Mouse (Mus musculus) embryonic facial prominence, embryonic 10.5 days (tissue): Measurements from ENCODE around the gene Ubap2l. TPM values are rescaled to one million over a fixed set of nuclear protein-coding genes. Genes with fewer than 3 reads are reported as not detected.

Experiments used
- DNase-seq: peaks from one replicate; pipeline ENCODE4 v3.0.0-alpha.2; 2017; ENCODE audit warnings: low spot score
- H3K27ac ChIP-seq: fragments of 300-500 bp; sonication (generic); replicated peaks from 2 replicates; pipeline ENCODE4 v1.5.1; 2016; ENCODE audit warnings: mild to moderate bottlenecking
- H3K27me3 ChIP-seq: fragments of 300-500 bp; sonication (generic); replicated peaks from 2 replicates; pipeline ENCODE4 v1.6.1; 2016; ENCODE audit warnings: low read depth, mild to moderate bottlenecking; ENCODE audit not compliant: poor library complexity, severe bottlenecking
- H3K36me3 ChIP-seq: fragments of 300-500 bp; sonication (generic); replicated peaks from 2 replicates; pipeline ENCODE4 v1.6.1; 2016; ENCODE audit warnings: mild to moderate bottlenecking, moderate library complexity
- H3K4me1 ChIP-seq: fragments of 300-500 bp; sonication (generic); 2 replicates; pipeline ENCODE4 v1.6.1; 2016
- H3K4me3 ChIP-seq: fragments of 300-500 bp; sonication (generic); 2 replicates; pipeline ENCODE4 v1.5.1; 2016; ENCODE audit warnings: mild to moderate bottlenecking, moderate library complexity
- H3K9me3 ChIP-seq: fragments of 300-500 bp; sonication (generic); 2 replicates; pipeline ENCODE4 v1.6.1; 2016; ENCODE audit warnings: mild to moderate bottlenecking
- WGBS: fragments of 180-500 bp; shearing (Covaris S2); methylation state at CpG from one replicate; pipeline ENCODE4 v1.1.7; 2016; 5-methylcytosine and 5-hydroxymethylcytosine counted together
- polyA plus RNA-seq: library from polyadenylated mRNA; unstranded; fragments of >200 nt; fragmentation: Nextera tagmentation; extraction: Ambion mirVana; gene quantifications from 2 replicates; pipeline ENCODE4 v1.2.1, GENCODE M21; 2016

The Ubap2l gene
- polyA plus RNA-seq, 1 experiment from 2014 or later, result 240 TPM

GRCm38 (mm10) chr3:89994807-89995515, 57.5 kb downstream of the Ubap2l start:
- Histone ChIP-seq H3K27ac (no peak overlapping the region), H3K4me1 (peaks cover 23% of the 10 kb centered on the region), H3K9me3 (no peaks in the 10 kb centered on the region), H3K27me3 (no peaks in the 10 kb centered on the region), H3K4me3 (no peak overlapping the region), H3K36me3 (peaks cover 51% of the 10 kb centered on the region)
- DNase-seq, result no peak
- 89% methylated on average over 5 of the region's 5 CpGs for WGBS

DNA sequence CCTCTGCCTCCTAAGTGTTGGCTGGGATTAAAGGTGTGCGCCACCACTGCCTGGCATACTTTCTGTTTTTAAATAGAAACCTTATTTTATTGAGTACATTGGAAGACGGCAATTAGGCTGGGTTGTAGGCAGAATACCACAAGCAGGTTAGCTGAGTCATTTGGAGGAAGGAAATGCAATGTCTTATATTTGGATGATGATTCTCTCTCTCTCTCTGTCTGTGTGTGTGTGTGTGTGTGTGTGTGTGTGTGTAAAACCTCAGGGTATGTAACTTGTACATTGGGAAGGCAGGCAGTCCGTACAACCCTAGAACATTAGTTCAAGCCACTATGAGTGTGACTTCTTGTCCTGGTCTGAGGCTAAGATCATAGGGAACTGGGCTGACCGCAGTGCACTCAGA, 64.6 kb downstream of the Ubap2l start:
- Histone ChIP-seq H3K27ac (no peak overlapping the region), H3K9me3 (no peaks in the 10 kb centered on the region), H3K4me3 (no peak overlapping the region), H3K36me3 (peaks cover 8% of the 10 kb centered on the region), H3K4me1 (no peaks in the 10 kb centered on the region), H3K27me3 (no peaks in the 10 kb centered on the region)
- 90% methylated on average over 4 of the region's 4 CpGs for WGBS
- DNase-seq, result no peak

GRCm38 (mm10) chr3:89987211-89987610, 65.2 kb downstream of the Ubap2l start:
- H3K9me3 ChIP-seq, result no peaks in the 10 kb centered on the region
- DNase-seq, result no peak
- H3K27me3 ChIP-seq, result no peaks in the 10 kb centered on the region
- H3K27ac ChIP-seq, result no peak overlapping the region
- no peaks in the 10 kb centered on the region for H3K4me1 ChIP-seq
- WGBS, result 62% methylated on average over 3 of the region's 3 CpGs
- H3K4me3 ChIP-seq, result no peak overlapping the region
- peaks cover 2% of the 10 kb centered on the region for H3K36me3 ChIP-seq

DNA sequence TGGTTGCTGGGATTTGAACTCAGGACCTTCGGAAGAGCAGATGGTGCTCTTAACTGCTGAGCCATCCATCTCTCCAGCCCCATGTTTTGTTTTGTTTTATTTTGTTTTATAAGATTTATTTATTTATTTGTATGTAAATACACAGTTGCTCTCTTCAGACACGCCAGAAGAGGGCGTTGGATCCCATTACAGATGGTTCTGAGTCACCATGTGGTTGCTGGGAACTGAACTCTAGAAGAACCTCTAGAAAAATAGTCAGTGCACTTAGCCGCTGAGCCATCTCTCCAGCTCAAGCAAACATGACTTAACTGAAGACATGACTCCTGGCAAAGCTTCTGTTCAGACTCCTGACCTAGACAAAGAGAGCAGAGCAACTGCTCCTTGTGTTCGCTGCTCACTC, 70.0 kb downstream of the Ubap2l start:
- Histone ChIP-seq H3K4me1 (no peaks in the 10 kb centered on the region), H3K4me3 (no peak overlapping the region), H3K36me3 (no peaks in the 10 kb centered on the region), H3K27ac (no peak overlapping the region), H3K27me3 (no peaks in the 10 kb centered on the region), H3K9me3 (no peaks in the 10 kb centered on the region)
- 75% methylated on average over 5 of the region's 5 CpGs for WGBS
- no peak for DNase-seq

DNA sequence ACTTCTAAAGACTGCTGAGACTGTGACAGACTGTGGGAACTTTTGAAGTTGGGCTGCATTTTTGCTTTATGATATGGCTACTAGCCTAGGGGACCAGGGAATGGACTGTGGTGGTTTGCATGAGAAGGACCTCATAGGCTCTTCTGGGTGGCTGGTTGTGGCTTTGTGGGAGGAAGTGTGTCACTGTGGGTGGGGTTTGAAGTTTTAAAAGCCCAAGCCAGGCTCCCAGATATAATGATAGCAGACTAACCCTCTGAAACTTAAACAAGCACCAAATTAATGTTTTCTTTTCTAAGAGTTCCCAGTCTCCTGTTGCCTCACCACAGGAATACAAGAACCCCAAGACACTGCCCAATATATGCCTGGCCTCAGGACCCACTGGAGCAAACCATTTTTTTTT, 75.6 kb downstream of the Ubap2l start:
- H3K9me3 ChIP-seq, result no peaks in the 10 kb centered on the region
- no peaks in the 10 kb centered on the region for H3K36me3 ChIP-seq
- H3K4me1 ChIP-seq, result no peaks in the 10 kb centered on the region
- no peak overlapping the region for H3K27ac ChIP-seq
- no peak overlapping the region for H3K4me3 ChIP-seq
- H3K27me3 ChIP-seq, result no peaks in the 10 kb centered on the region
- DNase-seq, result no peak

DNA sequence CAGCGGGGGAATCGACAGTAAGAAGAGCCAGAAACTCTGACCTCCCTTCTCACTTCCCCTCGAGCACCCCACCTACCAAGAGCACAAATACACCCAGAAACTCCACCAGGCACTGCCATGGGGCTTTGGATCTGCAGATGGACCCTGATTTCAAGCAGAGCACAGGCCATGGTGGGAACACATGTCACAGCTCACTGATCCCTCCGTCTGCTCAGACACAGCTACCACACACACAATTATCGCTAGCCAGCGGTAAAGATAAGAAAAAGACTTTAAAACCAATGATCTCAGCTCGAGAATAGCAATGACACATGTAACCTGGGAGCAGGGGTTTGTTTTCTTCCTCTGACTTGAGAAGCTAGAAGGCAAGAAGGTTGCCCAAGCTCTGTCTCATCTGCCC, 83.9 kb downstream of the Ubap2l start:
- Histone ChIP-seq H3K9me3 (no peaks in the 10 kb centered on the region), H3K36me3 (peaks cover 19% of the 10 kb centered on the region), H3K4me3 (no peak overlapping the region), H3K4me1 (peaks cover 20% of the 10 kb centered on the region), H3K27ac (no peak overlapping the region), H3K27me3 (no peaks in the 10 kb centered on the region)
- 80% methylated on average over 7 of the region's 7 CpGs for WGBS
- DNase-seq, result no peak

DNA sequence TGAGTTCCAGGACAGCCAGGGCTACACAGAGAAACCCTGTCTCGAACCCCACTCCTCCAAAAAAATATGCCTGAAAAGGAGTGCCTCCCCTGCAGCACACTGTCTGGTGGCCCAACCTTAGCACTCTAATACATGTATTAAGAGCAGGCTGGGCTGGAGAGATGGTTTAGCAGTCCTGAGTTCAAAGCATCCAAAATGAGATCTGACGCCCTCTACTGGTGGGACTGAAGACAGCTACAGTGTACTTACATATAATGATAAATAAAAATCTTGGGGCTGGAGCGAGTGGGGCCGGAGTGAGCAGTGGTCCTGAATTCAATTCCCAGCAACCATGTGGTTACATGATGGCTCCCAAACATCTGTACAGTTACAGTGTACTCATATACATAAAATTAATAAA, 85.5 kb downstream of the Ubap2l start:
- H3K36me3 ChIP-seq, result peaks cover 19% of the 10 kb centered on the region
- no peaks in the 10 kb centered on the region for H3K9me3 ChIP-seq
- H3K4me1 ChIP-seq, result peaks cover 27% of the 10 kb centered on the region
- H3K27me3 ChIP-seq, result no peaks in the 10 kb centered on the region
- 75% methylated on average over 4 of the region's 4 CpGs for WGBS
- no peak for DNase-seq
- H3K4me3 ChIP-seq, result no peak overlapping the region
- no peak overlapping the region for H3K27ac ChIP-seq

DNA sequence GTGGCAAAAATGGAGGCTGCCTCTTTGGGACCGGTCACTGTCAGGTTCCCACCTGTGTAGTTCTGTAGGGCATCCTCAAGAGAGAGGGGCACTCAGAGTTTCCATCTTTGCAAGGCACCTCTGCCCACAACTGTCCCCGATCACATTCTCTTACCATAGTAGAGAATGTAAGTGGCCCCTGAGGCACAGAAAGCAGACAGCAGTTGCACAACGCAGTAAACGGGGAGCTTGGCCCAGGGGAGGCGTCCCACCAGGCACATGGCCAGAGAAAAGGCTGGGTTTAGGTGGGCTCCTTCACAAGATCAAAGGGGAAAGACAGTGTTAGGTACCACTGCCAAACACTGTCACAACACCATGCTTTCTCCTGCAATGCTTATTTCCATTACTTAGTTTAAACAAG, 86.5 kb downstream of the Ubap2l start:
- no peak overlapping the region for H3K4me3 ChIP-seq
- no peaks in the 10 kb centered on the region for H3K27me3 ChIP-seq
- no peak for DNase-seq
- peaks cover 37% of the 10 kb centered on the region for H3K4me1 ChIP-seq
- peaks cover 19% of the 10 kb centered on the region for H3K36me3 ChIP-seq
- no peak overlapping the region for H3K27ac ChIP-seq
- H3K9me3 ChIP-seq, result no peaks in the 10 kb centered on the region
- 86% methylated on average over 5 of the region's 5 CpGs for WGBS

DNA sequence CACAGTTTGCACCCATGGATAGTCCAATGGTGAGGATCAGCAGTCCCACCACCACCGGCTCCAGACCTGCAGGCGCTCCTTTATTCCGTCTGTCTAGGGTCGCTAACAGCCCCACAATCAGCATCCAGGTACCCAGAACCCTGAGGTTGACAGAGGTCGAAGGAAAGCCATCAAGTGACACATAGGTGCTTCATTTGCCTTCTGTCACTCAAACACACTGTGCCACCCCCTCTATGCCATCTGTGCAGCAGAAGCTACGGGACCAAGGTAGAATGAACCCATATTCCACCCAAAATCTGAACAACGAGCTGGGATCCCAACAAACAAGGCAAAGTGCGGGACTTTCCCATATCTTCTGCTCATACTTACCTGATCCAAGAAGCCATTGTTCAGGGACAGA, 86.9 kb downstream of the Ubap2l start:
- Histone ChIP-seq H3K9me3 (no peaks in the 10 kb centered on the region), H3K36me3 (peaks cover 19% of the 10 kb centered on the region), H3K27ac (no peak overlapping the region), H3K27me3 (no peaks in the 10 kb centered on the region), H3K4me1 (peaks cover 41% of the 10 kb centered on the region), H3K4me3 (no peak overlapping the region)
- 96% methylated on average over 8 of the region's 8 CpGs for WGBS
- no peak for DNase-seq

- Histone ChIP-seq H3K4me1 (peaks cover 54% of the 10 kb centered on the region), H3K36me3 (peaks cover 25% of the 10 kb centered on the region), H3K4me3 (peak overlapping the region; percentile 98), H3K9me3 (no peaks in the 10 kb centered on the region), H3K27ac (peak overlapping the region; percentile 95), H3K27me3 (no peaks in the 10 kb centered on the region)
- 43% methylated on average over 22 of the region's 22 CpGs for WGBS
- DNase-seq, result peak; percentile 75
These were observed 88.3 kb downstream of the Ubap2l start for GRCm38 (mm10) chr3:89963926-89964739.

GRCm38 (mm10) chr3:89963221-89963763, 89.1 kb downstream of the Ubap2l start, which contains the start of gene Atp8b2:
TSS of gene Atp8b2 (minus strand) at chr3:89963508.
- under 1% methylated on average over 35 of the region's 35 CpGs for WGBS
- Histone ChIP-seq H3K27ac (peak within 1 kb of the TSS; percentile 95), H3K4me3 (peak within 1 kb of the TSS; percentile 98), H3K4me1 (peaks cover 59% of the 10 kb centered on the region), H3K36me3 (peaks cover 34% of the 10 kb centered on the region), H3K9me3 (no peaks in the 10 kb centered on the region), H3K27me3 (no peaks in the 10 kb centered on the region)
- peak; percentile 91 for DNase-seq

DNA sequence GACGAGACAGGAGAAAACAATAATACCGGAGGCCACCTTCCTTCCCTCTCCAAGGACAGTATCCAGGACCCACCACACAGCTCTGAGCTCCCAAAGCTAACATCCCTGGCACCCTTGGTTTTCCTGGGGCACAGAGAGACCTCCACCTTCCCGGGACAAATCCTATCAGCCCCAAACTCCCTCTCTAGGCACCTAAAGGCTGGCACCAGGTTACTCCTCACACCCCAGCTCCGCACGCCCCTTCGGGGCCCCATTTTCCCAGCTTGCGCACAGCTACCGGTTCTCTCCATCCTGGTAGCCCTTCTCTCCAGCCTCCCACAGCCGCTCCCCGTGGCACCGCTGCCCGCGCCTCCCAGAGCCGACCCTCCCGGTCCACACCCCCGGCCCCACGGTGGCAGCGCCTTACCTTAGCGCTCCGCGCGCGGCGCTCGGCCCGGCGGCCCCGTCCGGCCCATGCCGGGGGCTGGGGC, 89.6 kb downstream of the Ubap2l start:
- Histone ChIP-seq H3K27ac (peak overlapping the region; percentile 95), H3K36me3 (peaks cover 39% of the 10 kb centered on the region), H3K9me3 (no peaks in the 10 kb centered on the region), H3K4me3 (peak overlapping the region; percentile 98), H3K4me1 (peaks cover 59% of the 10 kb centered on the region), H3K27me3 (no peaks in the 10 kb centered on the region)
- WGBS, result under 1% methylated on average over 30 of the region's 30 CpGs
- DNase-seq, result no peak
